Mouse (Mus musculus): ENCODE data around the gene Gm42715.
"Not testable (repeated sequence)": the region's sequence is repeated elsewhere in the genome, so short reads cannot be mapped to it uniquely, and the experiment has no call there.

Gene Gm42715

DNA sequence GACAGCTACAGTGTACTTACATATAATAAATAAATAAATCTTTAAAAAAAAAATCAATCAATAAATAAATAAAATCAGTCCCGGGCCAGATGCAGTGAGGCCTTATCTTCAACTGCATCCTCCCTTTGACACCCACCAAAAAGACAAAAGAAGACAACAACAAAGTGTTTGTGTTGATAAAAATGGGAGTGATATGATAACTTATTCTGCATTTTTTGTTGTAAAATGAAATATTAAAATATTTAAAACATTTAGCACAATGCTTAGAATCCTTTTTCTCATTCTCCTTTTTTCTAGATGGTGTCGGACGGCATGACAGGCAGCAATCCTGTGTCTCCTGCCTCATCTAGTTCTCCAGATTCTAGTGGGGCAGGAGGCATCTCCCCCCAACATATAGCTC, at the start of gene Gm42715:
Gene Gm42715 (plus strand): TSS at position 301 of the 400 bp plus-strand sequence.
- DNase-seq: no peak

DNA sequence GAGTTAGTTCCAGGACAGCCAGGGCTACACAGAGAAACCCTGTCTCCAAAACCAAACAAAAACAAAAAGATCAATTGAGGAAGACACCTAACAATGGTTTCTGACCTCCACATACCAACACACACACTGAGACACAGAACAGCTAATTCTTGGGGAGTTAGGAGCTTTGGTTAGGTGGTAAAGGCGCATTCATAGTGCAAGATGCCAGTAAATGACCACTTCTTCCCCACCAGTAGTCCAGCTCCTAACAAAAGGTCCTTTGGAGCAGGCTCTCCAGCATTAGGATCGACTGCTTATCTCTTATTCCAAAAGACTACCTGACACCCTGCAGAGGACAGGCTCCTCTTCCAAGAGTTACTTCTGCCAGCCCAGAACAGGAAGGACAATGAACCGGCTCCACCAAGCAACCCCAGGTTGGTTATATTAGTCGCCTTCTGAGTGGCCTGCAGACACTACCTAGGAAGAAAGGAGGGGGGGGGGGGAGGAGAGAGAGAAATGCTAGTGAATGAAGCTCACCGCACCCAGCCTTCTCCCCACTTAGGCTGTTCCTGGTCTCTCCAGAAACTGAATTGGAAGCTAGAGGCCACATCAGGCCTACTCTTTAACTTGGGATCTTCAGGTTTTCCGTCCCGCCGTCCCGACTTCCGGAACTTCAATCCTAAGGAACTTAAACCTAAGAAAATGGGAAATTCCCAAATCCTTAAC, 49.2 kb upstream of the Gm42715 start:
- DNase-seq: peak; percentile 45

DNA sequence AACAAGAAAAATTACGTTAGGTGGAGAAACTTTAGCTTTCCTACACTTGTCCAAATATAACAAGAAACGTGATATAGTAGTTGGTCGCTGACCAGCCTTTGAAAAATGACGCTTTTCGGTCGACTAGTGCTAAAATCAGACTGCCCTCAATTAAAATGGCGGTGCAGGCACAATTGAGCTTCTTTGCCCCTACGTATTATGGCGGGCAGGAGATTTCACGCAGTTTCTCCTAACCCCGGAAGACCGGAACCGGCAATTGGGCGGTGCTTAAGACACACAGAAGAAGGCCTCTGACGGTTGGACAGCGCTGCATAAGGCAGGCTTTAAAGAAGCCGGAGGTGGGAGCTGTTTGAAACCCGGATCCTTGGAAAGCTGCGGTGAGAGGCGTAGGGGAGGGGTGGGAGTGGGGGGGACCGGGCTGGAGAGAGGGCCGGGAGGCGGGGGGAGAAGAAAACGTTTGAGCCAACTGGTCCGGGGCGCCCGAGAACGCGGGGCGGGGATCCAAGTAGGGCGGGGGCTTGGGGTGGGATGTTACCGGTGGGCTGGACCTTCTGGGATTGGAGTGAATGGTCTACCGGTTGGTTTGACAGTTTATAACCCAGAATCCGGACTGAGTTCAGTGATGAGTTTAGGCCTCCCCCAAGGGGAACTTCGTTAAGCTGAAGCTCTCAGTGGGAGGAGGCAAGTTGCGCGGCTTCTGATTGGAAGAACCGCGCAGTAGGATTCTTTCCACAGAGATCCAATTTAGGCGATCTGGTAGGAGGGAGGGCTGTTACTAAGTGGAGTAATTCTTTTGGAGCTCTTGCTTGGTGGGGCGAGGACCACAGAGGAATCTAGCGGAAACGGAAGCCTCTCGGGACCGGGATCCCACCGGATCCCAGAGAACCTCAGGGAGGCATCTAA, 48.4 kb upstream of the Gm42715 start:
- DNase-seq: peak; percentile 98

DNA sequence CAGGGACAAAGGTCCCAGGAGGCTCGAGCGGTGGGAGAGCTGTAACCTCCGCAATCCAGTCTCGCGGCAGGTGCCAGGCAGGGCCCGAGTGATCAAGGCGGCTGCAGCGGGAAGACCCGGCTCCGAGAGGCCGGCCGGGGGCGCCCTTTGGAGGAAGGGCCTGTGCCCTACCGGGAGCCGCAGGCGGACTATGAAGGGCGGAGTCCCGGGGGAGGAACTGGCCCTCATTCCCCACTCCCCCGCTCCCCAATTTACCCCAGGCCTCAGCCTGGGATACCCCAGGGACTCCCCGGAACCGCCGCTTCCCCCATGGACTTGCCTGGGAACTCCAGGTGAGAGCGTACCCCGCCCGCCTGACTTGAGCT, 47.8 kb upstream of the Gm42715 start:
- DNase-seq: no peak

DNA sequence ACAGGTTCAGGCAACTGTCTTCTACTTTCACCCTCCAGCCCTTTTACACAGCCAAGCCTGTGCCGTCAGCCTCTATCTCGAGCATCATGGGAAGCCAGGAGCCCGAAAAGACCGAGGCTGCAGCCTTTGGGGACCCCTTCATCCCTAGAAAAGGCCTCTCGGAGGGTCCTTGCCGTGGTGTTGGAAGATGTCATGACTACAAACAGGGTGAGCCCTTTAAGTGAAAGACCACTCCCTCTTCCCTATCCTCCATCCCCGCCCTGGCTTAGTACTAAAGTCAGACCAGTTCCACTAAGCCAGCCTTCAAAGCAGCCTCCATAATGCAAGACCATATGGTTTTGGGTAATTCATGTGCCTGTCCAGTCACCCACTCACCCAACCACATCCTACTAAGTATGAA, 47.3 kb upstream of the Gm42715 start:
- peak; percentile 51 for DNase-seq

DNA sequence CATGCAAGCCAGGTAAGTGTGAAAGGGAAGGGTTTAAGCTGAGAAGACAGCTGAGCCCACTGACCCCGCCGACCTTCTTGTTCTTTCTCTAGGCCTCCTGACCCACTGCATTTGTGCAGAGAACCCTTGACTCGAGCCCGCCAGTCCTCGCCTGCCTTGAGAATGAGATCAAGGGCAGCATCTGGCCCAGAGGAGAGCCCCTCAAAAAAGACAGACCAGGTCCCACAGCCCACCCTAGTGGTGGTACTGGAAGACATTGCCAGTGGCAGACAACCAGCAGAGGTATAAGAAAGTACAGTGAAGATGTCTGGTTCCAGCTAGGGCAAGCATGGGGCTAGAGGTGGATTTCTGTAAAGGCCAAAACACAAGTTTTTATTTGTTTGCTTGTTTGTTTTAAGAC, 45.7 kb upstream of the Gm42715 start:
- peak; percentile 21 for DNase-seq

DNA sequence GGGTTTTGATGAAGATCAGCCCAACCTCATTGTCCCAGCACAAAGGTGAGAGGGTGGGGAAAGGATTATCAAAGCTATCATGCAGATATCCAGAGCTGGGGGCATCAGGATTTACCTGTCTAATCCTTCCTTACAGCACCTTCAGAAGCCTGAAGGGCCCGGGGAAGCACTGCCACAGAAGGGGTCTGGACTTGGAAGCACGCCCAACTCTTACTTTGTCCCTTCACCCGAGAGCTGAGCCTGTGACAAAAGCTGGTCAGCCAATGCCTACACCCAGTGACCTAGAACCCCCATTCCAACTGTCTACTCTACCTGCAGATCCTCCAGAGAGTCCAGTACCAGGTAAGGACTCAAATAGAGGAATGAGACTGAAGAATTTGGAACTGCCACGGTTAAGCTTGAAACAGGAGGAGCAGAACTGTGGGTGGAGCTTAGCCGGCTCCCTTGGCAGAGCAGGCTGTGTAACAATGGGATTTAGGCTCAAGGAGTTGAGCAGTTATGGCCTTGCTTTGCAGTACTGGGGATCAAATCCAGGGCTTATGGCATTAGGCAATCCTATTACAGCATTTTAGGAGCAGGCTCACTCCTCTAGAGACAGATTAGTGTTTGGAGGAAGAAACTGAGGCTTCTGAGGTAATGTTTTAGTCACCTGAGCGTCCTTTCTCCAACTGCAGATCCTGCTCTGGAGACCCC, 44.9 kb upstream of the Gm42715 start:
- peak; percentile 26 for DNase-seq

DNA sequence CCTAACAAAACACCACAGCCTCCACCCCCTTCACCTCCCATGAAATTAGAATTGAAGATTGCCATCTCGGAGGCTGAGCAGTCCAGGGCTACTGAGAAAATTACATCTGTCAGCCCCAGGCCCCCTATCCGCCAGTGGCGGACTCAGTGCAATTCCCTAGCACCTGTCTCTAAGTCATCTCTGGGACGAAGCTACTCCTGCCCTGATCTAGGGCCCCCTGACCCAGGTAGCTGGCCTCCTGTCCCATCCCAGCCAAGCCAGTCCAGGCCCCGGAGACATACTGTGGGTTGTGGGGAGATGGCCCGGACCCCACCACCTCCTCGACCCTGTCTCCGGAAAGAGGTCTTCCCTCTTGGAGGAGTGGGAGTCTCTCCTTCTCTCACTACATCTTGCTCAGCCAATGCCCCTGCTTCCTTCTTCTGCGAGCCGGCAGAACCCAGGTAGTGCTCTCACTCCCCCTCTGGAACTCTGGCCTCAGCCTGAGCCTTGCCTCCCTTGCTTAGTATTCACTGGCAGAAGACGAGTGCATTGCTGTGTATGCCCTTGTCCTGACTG, 44.1 kb upstream of the Gm42715 start:
- DNase-seq: peak; percentile 21

DNA sequence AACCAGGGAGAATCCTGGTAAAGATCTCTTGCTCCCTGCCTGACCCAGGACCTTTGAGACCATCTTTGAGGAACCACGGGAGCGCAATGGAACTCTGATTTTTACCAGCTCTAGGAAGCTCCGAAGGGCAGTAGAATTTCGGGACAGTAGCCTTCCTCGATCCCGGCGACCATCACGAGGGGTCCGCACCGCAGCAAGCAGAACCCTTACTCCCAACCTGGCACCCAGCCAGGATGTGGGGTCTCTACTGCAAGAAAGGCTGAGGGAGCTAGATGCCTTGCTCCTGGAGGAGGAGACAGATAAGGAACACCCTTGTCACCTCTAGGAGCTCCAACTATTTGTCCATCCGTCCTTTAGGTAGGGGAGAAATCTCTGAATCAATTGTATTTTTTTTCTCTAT, 43.0 kb upstream of the Gm42715 start:
- peak; percentile 37 for DNase-seq

DNA sequence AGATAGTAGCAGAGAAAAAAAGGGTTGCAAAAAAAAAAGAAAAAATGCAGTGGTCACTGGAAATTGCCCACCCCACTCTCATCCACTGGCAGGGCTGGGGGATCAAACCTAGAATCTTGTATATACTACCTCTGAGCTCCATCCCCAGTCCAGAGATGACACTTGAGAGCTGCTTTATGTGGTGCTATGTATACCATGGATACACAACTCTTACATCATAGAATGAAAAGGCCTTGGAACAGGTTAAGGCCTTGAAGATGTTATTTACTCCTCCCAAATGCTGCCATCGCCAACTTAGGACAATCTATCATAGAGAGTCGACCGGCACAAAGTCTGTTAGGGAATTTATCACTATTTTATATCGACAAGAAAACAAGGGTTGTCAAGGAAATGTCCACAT, 42.5 kb upstream of the Gm42715 start:
- DNase-seq: no peak

DNA sequence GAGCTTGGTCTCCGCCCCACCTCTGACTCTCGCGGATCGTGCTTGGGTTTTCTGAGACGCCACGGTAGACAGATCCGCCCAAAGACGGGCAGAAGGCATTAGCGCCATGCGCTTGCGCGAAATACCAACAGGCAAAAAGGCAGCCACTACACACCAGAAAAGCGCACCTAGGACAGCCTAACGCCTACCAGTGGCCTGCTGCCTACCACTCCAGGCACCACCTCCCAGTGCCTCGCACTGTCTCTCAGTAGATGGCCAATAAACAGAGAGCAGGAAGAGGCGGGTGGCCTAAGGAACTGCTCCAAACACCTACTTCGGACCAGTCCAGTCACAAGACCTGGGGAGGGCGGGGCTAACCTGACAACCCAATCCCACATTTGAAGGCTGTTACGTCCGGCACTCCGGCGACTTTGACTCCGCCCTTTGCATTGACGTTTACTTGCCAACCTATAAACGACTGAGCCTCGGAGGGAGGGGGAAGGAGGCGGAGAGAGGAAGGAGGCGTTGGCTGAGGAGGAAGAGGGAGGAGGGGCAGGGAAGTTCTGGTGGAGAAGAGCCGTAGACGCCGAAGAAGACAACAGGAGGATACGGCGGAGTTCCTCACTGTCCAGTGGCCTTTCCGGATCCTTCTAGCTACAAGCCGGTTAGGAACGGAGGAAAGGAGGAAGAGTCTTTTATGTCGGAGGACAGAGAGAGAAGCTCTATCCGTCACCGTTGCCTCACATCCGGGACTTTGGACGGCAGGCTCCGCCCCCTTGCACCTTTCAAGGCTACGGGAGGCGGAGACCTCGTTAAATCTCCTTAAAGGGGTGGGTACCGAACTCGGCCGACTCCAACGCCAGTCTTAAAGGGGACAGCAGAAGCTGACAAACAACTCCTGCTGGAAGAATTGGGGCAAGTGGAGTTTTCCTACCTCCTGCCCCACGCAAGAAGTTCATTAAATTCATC, 41.4 kb upstream of the Gm42715 start:
- peak; percentile 100 for DNase-seq

DNA sequence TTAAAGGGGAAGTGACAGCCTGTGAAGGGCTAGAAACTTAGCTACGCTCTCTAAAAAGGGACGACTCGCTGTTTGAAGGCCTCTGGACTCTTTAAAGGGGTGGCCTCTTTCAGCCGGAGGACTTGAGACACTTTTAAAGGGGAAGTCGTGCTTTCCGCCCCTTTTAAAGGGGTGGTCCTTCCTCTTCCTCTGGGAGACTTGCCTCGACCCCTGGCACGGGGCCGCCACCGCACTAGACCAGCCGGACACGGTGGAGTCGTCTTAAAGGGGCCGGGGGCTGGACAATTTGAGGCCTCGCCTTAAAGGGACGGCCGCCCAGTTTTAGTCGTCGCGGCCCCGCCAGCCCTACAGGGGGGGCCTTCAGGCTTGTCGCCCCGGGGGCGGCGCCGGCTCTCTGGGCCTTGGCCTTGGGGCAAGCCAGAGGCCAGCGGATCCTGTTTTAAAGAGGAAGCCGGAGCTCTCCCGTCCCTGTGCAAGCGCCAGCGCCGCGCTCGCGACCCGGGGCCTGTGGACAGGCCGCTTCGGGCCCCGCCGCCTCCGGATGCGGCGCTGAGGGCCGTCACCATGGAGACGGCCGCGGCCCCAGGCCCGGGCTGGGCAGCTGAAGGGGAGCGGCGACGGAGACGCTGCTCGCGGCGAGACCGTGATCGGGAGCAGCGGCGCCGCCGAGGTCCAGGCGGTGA, 40.6 kb upstream of the Gm42715 start, which contains the start of gene Fbrs:
Gene Fbrs (plus strand): TSS at position 565 of the 683 bp plus-strand sequence.
- DNase-seq: peak; percentile 99

DNA sequence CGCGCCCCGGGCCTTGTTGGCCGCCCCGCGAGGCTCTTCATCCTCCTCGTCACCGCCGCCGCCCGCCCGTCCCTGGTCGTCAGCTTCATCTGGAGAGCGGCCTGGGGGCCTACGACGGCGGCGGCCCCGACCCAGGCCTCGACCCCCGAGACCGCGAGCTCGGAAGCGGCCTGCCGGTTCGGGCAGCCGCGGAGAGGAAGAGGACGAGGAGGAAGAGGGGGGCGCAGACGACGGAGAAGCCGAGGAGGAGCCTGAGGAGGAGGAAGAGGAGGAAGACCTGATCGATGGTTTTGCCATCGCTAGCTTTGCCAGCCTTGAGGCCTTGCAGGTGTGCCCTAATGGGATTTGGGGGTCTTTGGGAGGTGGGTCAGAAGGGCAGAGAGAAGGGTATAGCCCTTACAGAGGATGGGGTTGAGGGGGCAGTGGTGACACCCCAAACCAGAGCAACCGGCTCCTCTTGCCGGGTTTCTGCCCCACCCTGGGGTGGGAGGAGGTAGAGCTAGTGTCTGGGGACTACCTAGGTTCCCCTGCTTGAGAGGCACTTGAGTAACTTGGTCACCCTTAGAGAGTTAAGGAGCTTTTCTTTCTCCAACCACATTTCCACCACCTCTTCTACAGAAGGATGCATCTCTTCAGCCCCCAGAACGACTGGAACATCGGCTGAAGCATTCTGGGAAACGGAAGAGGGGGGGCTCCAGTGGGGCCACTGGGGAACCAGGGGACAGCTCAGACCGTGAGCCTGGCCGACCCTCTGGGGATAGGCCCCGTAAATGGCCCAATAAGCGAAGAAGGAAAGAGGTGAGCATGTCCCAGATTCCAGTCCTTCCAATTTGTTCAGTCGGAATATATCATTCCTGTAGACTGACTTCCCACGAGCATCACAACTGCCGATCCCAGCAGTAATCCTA, 39.8 kb upstream of the Gm42715 start:
- peak; percentile 29 for DNase-seq

DNA sequence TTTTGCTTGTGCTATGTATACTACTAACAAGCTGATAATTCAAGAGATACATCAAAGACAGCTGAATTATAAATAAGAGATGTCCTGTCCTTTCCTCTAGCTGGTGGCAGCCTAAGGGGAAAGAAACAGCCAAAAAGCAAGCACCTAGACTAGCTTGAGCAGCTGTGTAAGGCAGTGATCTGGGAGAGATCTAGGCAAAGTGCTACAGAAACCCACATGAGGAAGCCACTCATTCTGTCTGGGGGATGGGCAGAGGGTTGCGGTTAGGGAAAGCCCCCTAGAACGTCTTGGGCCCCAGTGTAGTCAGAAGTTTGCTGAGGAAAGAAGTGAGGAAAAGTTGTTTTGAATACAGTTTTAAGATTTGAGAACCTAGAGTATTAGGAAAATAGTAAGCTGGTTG, 39.1 kb upstream of the Gm42715 start:
- peak; percentile 22 for DNase-seq

DNA sequence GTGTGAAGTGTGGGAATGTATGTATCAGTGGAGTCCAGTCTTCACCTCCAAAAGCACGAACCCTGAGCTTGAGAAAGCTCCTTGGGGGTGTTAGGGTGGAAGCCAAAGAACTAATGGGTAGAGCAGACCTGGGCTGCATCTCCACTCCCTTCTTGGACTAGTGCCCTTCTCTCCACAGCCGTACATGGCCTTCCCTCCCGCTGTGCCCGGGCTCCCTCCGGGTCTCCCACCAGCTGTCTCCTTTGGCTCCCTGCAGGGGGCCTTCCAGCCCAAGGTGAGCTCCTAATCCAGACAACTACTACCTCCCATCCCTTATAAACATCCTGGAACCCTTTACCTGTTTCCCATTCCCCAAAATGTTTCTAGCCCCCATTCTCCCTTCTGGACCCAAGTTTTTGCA, 34.0 kb upstream of the Gm42715 start:
- DNase-seq: no peak

DNA sequence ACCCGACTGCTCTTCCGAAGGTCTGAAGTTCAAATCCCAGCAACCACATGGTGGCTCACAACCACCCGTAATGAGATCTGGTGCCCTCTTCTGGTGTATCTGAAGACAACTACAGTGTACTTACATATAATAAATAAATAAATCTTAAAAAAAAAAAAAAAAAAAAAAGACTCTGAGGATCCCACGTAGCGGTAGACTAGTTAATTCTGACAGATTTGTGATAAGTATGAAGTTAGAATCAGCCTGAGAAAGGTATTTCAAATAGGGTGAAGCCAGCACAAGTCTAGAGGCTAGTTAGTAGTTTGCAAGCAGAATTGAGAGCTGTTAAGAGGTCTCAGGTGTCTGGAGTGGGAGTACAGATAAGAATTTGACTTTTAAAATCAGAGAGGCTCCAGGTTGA, 31.0 kb upstream of the Gm42715 start:
- not testable (repeated sequence) for DNase-seq

DNA sequence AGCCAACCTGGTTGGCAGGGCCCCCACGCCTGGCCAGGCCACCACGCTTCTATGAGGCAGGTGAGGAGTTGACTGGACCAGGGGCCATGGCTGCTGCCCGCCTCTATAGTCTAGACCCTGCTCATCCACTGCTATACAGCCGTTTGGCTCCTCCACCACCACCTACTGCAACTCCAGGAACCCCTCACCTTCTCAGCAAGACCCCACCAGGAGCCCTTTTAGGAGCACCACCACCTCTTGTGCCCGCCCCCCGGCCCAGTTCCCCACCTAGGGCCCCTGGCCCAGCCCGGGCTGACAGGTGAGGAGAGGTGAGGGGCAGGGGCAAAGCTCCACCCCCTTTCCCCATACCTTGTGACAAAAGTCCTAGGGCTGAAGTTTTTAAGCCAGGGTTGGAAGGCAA, 29.4 kb upstream of the Gm42715 start:
- no peak for DNase-seq

DNA sequence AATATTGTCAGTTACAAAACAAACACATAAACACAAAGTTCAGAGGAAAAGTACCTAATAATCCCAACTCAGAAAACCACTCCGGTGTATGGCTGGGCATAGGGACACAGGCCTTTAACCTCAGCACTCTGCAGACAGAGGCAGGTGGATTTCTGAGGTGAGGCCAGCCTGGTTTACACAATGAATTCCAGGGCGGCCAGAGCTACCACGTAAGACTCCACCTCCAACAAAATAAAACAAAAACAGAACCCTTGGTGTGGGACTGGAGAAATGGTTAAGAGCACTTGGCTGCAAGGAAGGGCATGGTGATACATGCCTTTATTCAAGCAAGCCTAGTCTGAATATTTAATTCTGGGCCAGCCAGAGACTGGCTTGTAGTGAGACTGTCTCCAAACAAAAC, 27.5 kb upstream of the Gm42715 start:
- no peak for DNase-seq

DNA sequence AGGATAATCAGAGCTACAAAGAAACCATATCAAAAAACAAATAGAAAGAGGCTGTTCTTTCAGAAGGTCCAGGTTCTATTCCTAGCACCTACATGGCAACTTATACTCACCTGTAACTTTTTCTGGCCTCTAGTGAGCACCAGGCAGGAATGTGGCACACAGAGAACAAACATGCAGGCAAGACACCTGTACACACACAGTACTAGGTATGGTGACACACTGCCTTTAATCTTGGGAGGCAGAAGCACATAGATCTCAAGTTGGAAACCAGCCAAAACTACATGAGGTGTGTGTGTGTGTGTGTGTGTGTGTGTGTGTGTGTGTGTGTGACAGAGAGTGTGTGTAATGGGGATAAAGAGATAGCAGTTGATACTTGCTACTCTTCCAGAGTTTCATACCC, 24.7 kb upstream of the Gm42715 start:
- no peak for DNase-seq

DNA sequence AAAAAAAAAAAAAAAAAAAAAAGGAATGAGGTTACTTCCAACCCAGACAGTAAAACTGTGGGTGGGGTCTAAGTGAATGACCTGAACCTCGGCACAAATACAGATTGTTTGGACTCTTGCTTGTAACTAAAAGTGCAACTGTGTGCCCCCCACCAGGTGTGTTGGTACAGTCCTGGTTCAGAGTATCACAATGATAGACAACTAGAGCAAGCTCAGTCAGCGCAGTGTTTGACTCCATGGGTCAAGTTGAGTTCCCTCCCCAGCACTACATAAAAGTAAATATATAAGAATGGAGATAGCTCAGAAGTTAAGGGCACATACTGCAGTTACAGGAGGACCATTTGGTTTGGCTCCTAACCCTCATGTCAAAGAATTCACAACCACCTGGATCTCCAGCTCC, 22.0 kb upstream of the Gm42715 start:
- no peak for DNase-seq

All from kidney, adult 9 months (tissue).